In the genomic region with DNA sequence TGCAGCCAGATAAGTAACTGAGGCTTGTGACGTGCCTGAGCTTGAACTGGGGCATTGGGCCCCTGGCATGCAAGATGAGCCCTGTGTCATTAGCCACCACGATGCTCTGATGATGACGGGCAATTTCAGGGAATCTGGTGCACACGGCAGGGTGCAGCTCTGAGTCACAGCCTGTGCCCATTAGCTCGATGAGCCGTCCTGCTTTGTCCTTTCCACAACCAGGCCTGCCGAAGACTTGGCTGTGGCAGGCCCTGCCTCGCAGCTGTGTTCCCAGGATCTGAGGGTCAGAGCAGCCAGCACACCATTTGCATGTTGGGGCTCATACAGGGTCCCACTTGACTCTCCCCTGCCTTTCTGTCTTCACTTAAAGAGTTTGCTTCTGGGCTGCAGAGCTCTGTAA, we compare ENCODE assay signal across 9 mouse cellular contexts. TPM values are rescaled to one million over a fixed set of nuclear protein-coding genes. Genes with fewer than 3 reads are reported as not detected.
DNase-seq lines count a peak whose midpoint lies in the region; ATAC-seq and TF ChIP-seq lines count a peak whose summit lies in the region.
"Had no signal": no experiment of that assay in that cellular context is flagged by ENCODE, and none has a peak within 500 bp of the region (broad histone marks: within the 10 kb centered on the region; RNA-seq: fewer than 3 reads in every experiment).

No protein-coding gene starts in this region.

- no peaks in the 10 kb centered on the region for H3K27me3 ChIP-seq in forebrain, embryonic 11.5 days (ENCODE audit: control insufficient read depth, insufficient read depth, low read length)
- H3K27me3 ChIP-seq in myocyte (ENCODE audit: control insufficient read depth, insufficient read depth, insufficient read length), result no peaks in the 10 kb centered on the region
- H3K27me3 ChIP-seq in heart, embryonic 10.5 days (ENCODE audit: insufficient read depth, poor library complexity, severe bottlenecking), result no peaks in the 10 kb centered on the region

- no peak overlapping the region for H3ac ChIP-seq in myocyte (ENCODE audit: control insufficient read depth, insufficient read length)

- 0 out of 2 replicates have a peak, but pooled peaks cover 1% of the 10 kb centered on the region for H3K4me1 ChIP-seq in forebrain, embryonic 11.5 days (replicated peaks; ENCODE audit: control insufficient read depth, insufficient read depth, low read length)
- peaks cover 11% of the 10 kb centered on the region; the same call in 1 of the 2 replicates for H3K4me1 ChIP-seq in heart, embryonic 10.5 days

- no peak for TF ChIP-seq POLR2A in myocyte (IDR thresholded peaks at IDR 0.05; ENCODE audit: insufficient read length, low read depth)

- no peak overlapping the region for H3K4me3 ChIP-seq in forebrain, embryonic 11.5 days (ENCODE audit: low read depth, low read length)
- no peak overlapping the region for H3K4me3 ChIP-seq in myocyte
- H3K4me3 ChIP-seq in heart, embryonic 10.5 days, result no peak overlapping the region

- H3K79me2 ChIP-seq in myocyte (ENCODE audit: control insufficient read depth, insufficient read depth), result no peaks in the 10 kb centered on the region

- no peak for ATAC-seq in forebrain, embryonic 11.5 days (replicated peaks; ENCODE audit: low FRiP score)

- peak; percentile 42 to 46 for DNase-seq in layer of hippocampus, adult 8-10 months (ENCODE audit: low spot score in 2 of 2)
- no peak for DNase-seq in layer of hippocampus, postnatal 25 days (ENCODE audit: extremely low spot score in 1 of 2, low spot score in 1 of 2)
- DNase-seq in adrenal gland, postnatal 14 days, result peak; percentile 59
- DNase-seq in forebrain, embryonic 11.5 days (ENCODE audit: low spot score), result no peak
- DNase-seq in thymus, postnatal 14 days, result no peak
- no peak for DNase-seq in heart, embryonic 10.5 days (ENCODE audit: low spot score)
- no peak for DNase-seq in left cerebral cortex, adult 18-20 months (ENCODE audit: low spot score in 2 of 2)
- DNase-seq: lung, embryonic 14.5 days had no signal

- 0 out of 2 replicates have a peak overlapping the region, but pooled peaks have one; percentile 25 for H3K27ac ChIP-seq in forebrain, embryonic 11.5 days (ENCODE audit: low read depth, low read length)
- H3K27ac ChIP-seq in heart, embryonic 10.5 days, result no peak overlapping the region

- no peaks in the 10 kb centered on the region for H3K9me3 ChIP-seq in forebrain, embryonic 11.5 days (ENCODE audit: control insufficient read depth, low read length)
- no peaks in the 10 kb centered on the region for H3K9me3 ChIP-seq in heart, embryonic 10.5 days

- WGBS in forebrain, embryonic 11.5 days, result 54% methylated on average over 8 of the region's 8 CpGs
- 74% methylated on average over 8 of the region's 8 CpGs for WGBS in heart, embryonic 10.5 days

- no peaks in the 10 kb centered on the region for H3K36me3 ChIP-seq in forebrain, embryonic 11.5 days (ENCODE audit: control insufficient read depth, insufficient read depth, low read length)
- H3K36me3 ChIP-seq in myocyte (ENCODE audit: control insufficient read depth, insufficient read depth), result peaks cover 14% of the 10 kb centered on the region
- H3K36me3 ChIP-seq in heart, embryonic 10.5 days, result peaks cover 64% of the 10 kb centered on the region

- H3K9ac ChIP-seq in forebrain, embryonic 11.5 days (ENCODE audit: low read length), result no peak overlapping the region
- H3K9ac ChIP-seq: lung, embryonic 14.5 days had no signal

- H3K4me2 ChIP-seq in forebrain, embryonic 11.5 days (ENCODE audit: low read depth, low read length, severe bottlenecking), result no peak overlapping the region
- peak overlapping the region; percentile 36 for H3K4me2 ChIP-seq in myocyte (ENCODE audit: low read depth)
- H3K4me2 ChIP-seq: lung, embryonic 14.5 days had no signal

TF ChIP-seq in myocyte, 11 proteins besides CTCF, POLR2A, EP300 and RAD21:
- no peak for TF ChIP-seq TCF12 (IDR thresholded peaks at IDR 0.05; ENCODE audit: insufficient read depth, poor library complexity, severe bottlenecking)
- TF ChIP-seq MYOD1 (IDR thresholded peaks at IDR 0.05; ENCODE audit: control insufficient read depth in 1 of 3, insufficient read length in 2 of 3, low read depth in 2 of 3), result peak in 2 of 3 experiments; percentile 19 to 50
- TF ChIP-seq REST (IDR thresholded peaks at IDR 0.05; ENCODE audit: insufficient read depth, insufficient read length), result no peak
- TF ChIP-seq E2F4 (IDR thresholded peaks at IDR 0.05; ENCODE audit: insufficient read depth), result no peak
- TF ChIP-seq USF1 (IDR thresholded peaks at IDR 0.05; ENCODE audit: low read depth), result no peak
- TF ChIP-seq MAX (IDR thresholded peaks at IDR 0.05; ENCODE audit: low read depth), result no peak
- no peak for TF ChIP-seq CEBPB (IDR thresholded peaks at IDR 0.05; ENCODE audit: insufficient read depth, poor library complexity, severe bottlenecking)
- TF ChIP-seq TCF3 (IDR thresholded peaks at IDR 0.05; ENCODE audit: insufficient read length, low read depth), result no peak
- peak in 1 of 3 experiments; percentile 38 for TF ChIP-seq MYOG (IDR thresholded peaks at IDR 0.05; ENCODE audit: control insufficient read depth in 1 of 3, insufficient read depth in 1 of 3, insufficient read length in 2 of 3, low read depth in 2 of 3)
- no peak for TF ChIP-seq POLR2AphosphoS2 (IDR thresholded peaks at IDR 0.05; ENCODE audit: insufficient read length, low read depth)
- no peak for TF ChIP-seq SRF (IDR thresholded peaks at IDR 0.05; ENCODE audit: control insufficient read depth, insufficient read length, low read depth)

RNA-seq across cellular contexts. Expression of a gene that starts 34.6 kb away (rescaled TPM):
- 10 to 100 TPM; 66.8 to 85.2 (median 76.9) TPM for total RNA-seq in layer of hippocampus, adult 8-10 months (2022)
- total RNA-seq in layer of hippocampus, postnatal 25 days (2021), result 10 to 100 TPM; 92.0 to 93.4 TPM
- total RNA-seq in adrenal gland, postnatal 14 days (2021), result 40.1 and 46.2 TPM in 2 replicates
- 52.1 TPM in 2 replicates for polyA plus RNA-seq in forebrain, embryonic 11.5 days (2014; fragmentation: Nextera tagmentation; extraction: Ambion mirVana)
- 31.3 TPM for polyA plus RNA-seq in myocyte (2012; fragmentation: generic; extraction: Trizol)
- 34.6 and 35.6 TPM in 2 replicates for polyA plus RNA-seq in heart, embryonic 10.5 days (2016; fragmentation: Nextera tagmentation; extraction: Ambion mirVana)
- total RNA-seq in left cerebral cortex, adult 18-20 months (2021), result 10 to 100 TPM; 59.1 to 64.7 TPM

RNA-seq across cellular contexts. Expression of a gene that starts 57.3 kb away (rescaled TPM):
- total RNA-seq in layer of hippocampus, adult 8-10 months (2022), result 1 to 10 TPM in 3 of 4 experiments, under 1 TPM in 1; 0.77 to 2.5 (median 1.6) TPM
- 1 to 10 TPM; 1.7 to 2.0 TPM for total RNA-seq in layer of hippocampus, postnatal 25 days (2021)
- 25.6 and 29.3 TPM in 2 replicates for total RNA-seq in adrenal gland, postnatal 14 days (2021)
- polyA plus RNA-seq in forebrain, embryonic 11.5 days (2014; fragmentation: Nextera tagmentation; extraction: Ambion mirVana), result 197 and 223 TPM in 2 replicates
- 18.4 TPM for polyA plus RNA-seq in myocyte (2012; fragmentation: generic; extraction: Trizol)
- polyA plus RNA-seq in heart, embryonic 10.5 days (2016; fragmentation: Nextera tagmentation; extraction: Ambion mirVana), result 136 and 163 TPM in 2 replicates
- 1 to 10 TPM in 1 of 2 experiments, under 1 TPM in 1; 0.35 to 1.1 TPM for total RNA-seq in left cerebral cortex, adult 18-20 months (2021)

Comparison
In these comparisons a context has a peak if more than half of its experiments do, and no peak if none do; other contexts are left out.
1. DNase-seq: peak in layer of hippocampus, adult 8-10 months (2 of 2) and adrenal gland, postnatal 14 days (single experiment); none in layer of hippocampus, postnatal 25 days (0 of 2), forebrain, embryonic 11.5 days (single experiment), thymus, postnatal 14 days (single experiment), heart, embryonic 10.5 days (single experiment) and left cerebral cortex, adult 18-20 months (0 of 2).